Mouse (Mus musculus) forebrain, embryonic 13.5 days (tissue): ENCODE measurements at regions not wholly inside any gene's neighbourhood (a gene's known extent, or its start where the extent isn't known, plus 50 kb on each side); places are given as distances from the start of the nearest gene placed in this dataset. TPM values are rescaled to one million over a fixed set of nuclear protein-coding genes. Genes with fewer than 3 reads are reported as not detected.

Experiments used
- microRNA-seq: library from miRNA; unstranded; fragments of <30 nt; microRNA quantifications from one replicate; pipeline ENCODE4, GENCODE M21; 2016

Small RNA genes in the stretch of these regions (microRNA-seq; reads per million reads assigned to microRNA genes)
- not detected for gene Gm25649
